Mouse (Mus musculus) liver, embryonic 12.5 days (tissue): ENCODE data around the gene Chsy1. TPM values are rescaled to one million over a fixed set of nuclear protein-coding genes. Genes with fewer than 3 reads are reported as not detected.

Experiments used
- ATAC-seq: fragments of 200-750 bp; cut with Nextera tagmentation; 2 replicates; pipeline ENCODE4 v1.8.0; 2017; ENCODE audit warnings: moderate number of reproducible peaks, mild to moderate bottlenecking, moderate library complexity
- H3K27ac ChIP-seq: fragments of 300-500 bp; sonication (generic); 2 replicates; pipeline ENCODE4 v1.5.1; 2016; ENCODE audit warnings: mild to moderate bottlenecking
- H3K27me3 ChIP-seq: fragments of 300-500 bp; sonication (generic); replicated peaks from 2 replicates; pipeline ENCODE4 v1.6.1; 2016; ENCODE audit warnings: mild to moderate bottlenecking, moderate library complexity
- H3K36me3 ChIP-seq: fragments of 300-500 bp; sonication (generic); 2 replicates; pipeline ENCODE4 v1.6.1; 2016; ENCODE audit warnings: mild to moderate bottlenecking, moderate library complexity
- H3K4me1 ChIP-seq: fragments of 300-500 bp; sonication (generic); 2 replicates; pipeline ENCODE4 v1.6.1; 2016
- H3K4me2 ChIP-seq: fragments of 300-500 bp; sonication (generic); 2 replicates; pipeline ENCODE4 v1.6.1; 2016; ENCODE audit warnings: mild to moderate bottlenecking, moderate library complexity
- H3K4me3 ChIP-seq: fragments of 300-500 bp; sonication (generic); 2 replicates; pipeline ENCODE4 v1.5.1; 2016; ENCODE audit warnings: mild to moderate bottlenecking, moderate library complexity
- H3K9ac ChIP-seq: fragments of 300-500 bp; sonication (generic); 2 replicates; pipeline ENCODE4 v1.6.1; 2016; ENCODE audit warnings: mild to moderate bottlenecking, moderate library complexity
- H3K9me3 ChIP-seq: fragments of 300-500 bp; sonication (generic); replicated peaks from 2 replicates; pipeline ENCODE4 v1.6.1; 2016; ENCODE audit warnings: mild to moderate bottlenecking, moderate library complexity
- WGBS: fragments of 180-500 bp; shearing (Covaris S2); methylation state at CpG from one replicate; pipeline ENCODE4 v1.1.7; 2016; ENCODE audit not compliant: insufficient replicate concordance; 5-methylcytosine and 5-hydroxymethylcytosine counted together
- polyA plus RNA-seq: library from polyadenylated mRNA; unstranded; fragments of >200 nt; fragmentation: Nextera tagmentation; extraction: Ambion mirVana; gene quantifications from 2 replicates; pipeline ENCODE4 v1.2.1, GENCODE M21; 2016

The Chsy1 gene
- polyA plus RNA-seq, 1 experiment from 2014 or later = 12.0 TPM

- no peaks in the 10 kb centered on the region for H3K36me3 ChIP-seq
- H3K27ac ChIP-seq = no peak overlapping the region
- peaks cover 29% of the 10 kb centered on the region for H3K4me1 ChIP-seq
- no peak overlapping the region for H3K9ac ChIP-seq
- no peak for ATAC-seq
- WGBS = 59% methylated on average over 8 of the region's 8 CpGs
- H3K4me2 ChIP-seq = no peak overlapping the region
- no peaks in the 10 kb centered on the region for H3K27me3 ChIP-seq
- no peaks in the 10 kb centered on the region for H3K9me3 ChIP-seq
- H3K4me3 ChIP-seq = no peak overlapping the region
Observed at GRCm38 (mm10) chr7:66222621-66223091, 113.3 kb downstream of the Chsy1 start.

Other genes with a start within 250 kb of the Chsy1 start
- gene Pcsk6, start 247.8 kb upstream of the Chsy1 start, polyA plus RNA-seq = 0.87 and 1.0 TPM in 2 replicates
- gene Gm45213, start 65.9 kb upstream of the Chsy1 start, polyA plus RNA-seq = not detected in 2 replicates
- gene Snrpa1, start 50.5 kb upstream of the Chsy1 start, polyA plus RNA-seq = 162 and 173 TPM in 2 replicates
- gene Selenos, start 29.9 kb upstream of the Chsy1 start, polyA plus RNA-seq = 60.7 and 65.5 TPM in 2 replicates